Mouse (Mus musculus) lung, adult 2 months (tissue): ENCODE measurements around the gene Rnasel.

Experiments used
- CTCF ChIP-seq: fragments of 200-500 bp; IDR thresholded peaks from 2 replicates; pipeline ENCODE4 v1.5.1; 2011; ENCODE audit warnings: mild to moderate bottlenecking, low read length, control low read depth; ENCODE audit not compliant: insufficient read depth
- POLR2A ChIP-seq: fragments of 200-500 bp; IDR thresholded peaks from 2 replicates; pipeline ENCODE4 v1.6.1; 2011; ENCODE audit warnings: low read depth, mild to moderate bottlenecking, control low read depth, low read length, borderline replicate concordance; ENCODE audit errors: extremely low read depth

GRCm38 (mm10) chr1:153712633-153713032 is 36.6 kb upstream of the Rnasel start:
- TF ChIP-seq POLR2A: no peak
- no peak for TF ChIP-seq CTCF
